Mouse (Mus musculus) C2C12 (cell line): ENCODE measurements at regions not wholly inside any gene's neighbourhood (a gene's known extent, or its start where the extent isn't known, plus 50 kb on each side); places are given as distances from the start of the nearest gene placed in this dataset.
A peak's percentile ranks its signal among the peaks of the same experiment; 100 is the strongest.

ENCODE experiments used
- H3K27me3 ChIP-seq: one replicate; pipeline ENCODE4 v1.6.1; 2011; ENCODE audit not compliant: control insufficient read depth, insufficient read depth, insufficient read length
- H3K36me3 ChIP-seq: one replicate; pipeline ENCODE4 v1.6.1; 2011; ENCODE audit not compliant: control insufficient read depth, insufficient read depth
- H3K4me3 ChIP-seq: one replicate; pipeline ENCODE4 v1.5.1; 2011; ENCODE audit warnings: mild to moderate bottlenecking, control low read depth; ENCODE audit not compliant: poor library complexity, insufficient read depth, severe bottlenecking
- H3K79me2 ChIP-seq: one replicate; pipeline ENCODE4 v1.6.1; 2011; ENCODE audit not compliant: control insufficient read depth, insufficient read depth
- H3K79me3 ChIP-seq: one replicate; pipeline ENCODE4 v1.6.1; 2011; ENCODE audit warnings: low read depth, control low read depth
- H3ac ChIP-seq: one replicate; pipeline ENCODE3; 2011; ENCODE audit warnings: low read depth; ENCODE audit not compliant: control insufficient read depth, insufficient read length
- CEBPB ChIP-seq: IDR thresholded peaks from one replicate; pipeline ENCODE4 v1.6.1; 2011; ENCODE audit warnings: low read depth, mild to moderate bottlenecking, control low read depth, moderate library complexity
- CTCF ChIP-seq: IDR thresholded peaks from one replicate; pipeline ENCODE4 v1.5.1; 2011; ENCODE audit not compliant: control insufficient read depth, insufficient read depth, insufficient read length
- FOSL1 ChIP-seq: IDR thresholded peaks from one replicate; pipeline ENCODE4 v1.8.0; 2011; ENCODE audit warnings: mild to moderate bottlenecking, low read length; ENCODE audit not compliant: poor library complexity, insufficient read depth, severe bottlenecking
- MAX ChIP-seq: IDR thresholded peaks from one replicate; pipeline ENCODE4 v1.6.1; 2011; ENCODE audit warnings: mild to moderate bottlenecking, control low read depth
- MYOD1 ChIP-seq: IDR thresholded peaks from one replicate; pipeline ENCODE4 v1.6.1; 2011; ENCODE audit warnings: low read depth; ENCODE audit not compliant: control insufficient read depth, insufficient read length
- MYOG ChIP-seq: IDR thresholded peaks from one replicate; pipeline ENCODE4 v1.6.1; 2011; ENCODE audit not compliant: control insufficient read depth, insufficient read length; ENCODE audit errors: extremely low read depth
- USF1 ChIP-seq: IDR thresholded peaks from one replicate; pipeline ENCODE4 v1.6.1; 2011; ENCODE audit warnings: low read depth, mild to moderate bottlenecking, control low read depth, moderate library complexity

GRCm38 (mm10) chrX:19235449-19235848 lies 245.7 kb downstream of the Tex13c3 start:
- Histone ChIP-seq H3ac (no peak overlapping the region), H3K79me2 (peaks cover 19% of the 10 kb centered on the region), H3K4me3 (peak overlapping the region; percentile 42), H3K36me3 (peaks cover 9% of the 10 kb centered on the region), H3K27me3 (no peaks in the 10 kb centered on the region), H3K79me3 (peaks cover 16% of the 10 kb centered on the region)
- no peak for TF ChIP-seq MYOD1

GRCm38 (mm10) chrX:19231823-19232222 lies 249.3 kb downstream of the Tex13c3 start:
- peaks cover 23% of the 10 kb centered on the region for H3K79me2 ChIP-seq
- H3ac ChIP-seq: no peak overlapping the region
- no peaks in the 10 kb centered on the region for H3K27me3 ChIP-seq
- peaks cover 21% of the 10 kb centered on the region for H3K79me3 ChIP-seq
- no peak overlapping the region for H3K4me3 ChIP-seq
- TF ChIP-seq CEBPB (no peak), USF1 (no peak), MYOG (no peak), FOSL1 (no peak), CTCF (no peak)
- H3K36me3 ChIP-seq: peaks cover 28% of the 10 kb centered on the region

GRCm38 (mm10) chrX:19223336-19223735 lies 257.8 kb downstream of the Tex13c3 start:
- Histone ChIP-seq H3K4me3 (no peak overlapping the region), H3K79me2 (no peaks in the 10 kb centered on the region), H3K79me3 (peaks cover 5% of the 10 kb centered on the region), H3K36me3 (peaks cover 5% of the 10 kb centered on the region), H3ac (no peak overlapping the region), H3K27me3 (no peaks in the 10 kb centered on the region)
- TF ChIP-seq CEBPB (no peak), USF1 (no peak), CTCF (no peak), MYOD1 (no peak), MAX (no peak), FOSL1 (no peak), MYOG (no peak)

- Histone ChIP-seq H3K4me3 (no peak overlapping the region), H3K79me3 (peaks cover 7% of the 10 kb centered on the region)
Observed at GRCm38 (mm10) chrX:19220785-19221496, 260.2 kb downstream of the Tex13c3 start.

GRCm38 (mm10) chrX:19219727-19220126 lies 261.4 kb downstream of the Tex13c3 start:
- Histone ChIP-seq H3K27me3 (no peaks in the 10 kb centered on the region), H3ac (no peak overlapping the region), H3K4me3 (no peak overlapping the region), H3K79me2 (no peaks in the 10 kb centered on the region), H3K79me3 (peaks cover 11% of the 10 kb centered on the region), H3K36me3 (no peaks in the 10 kb centered on the region)
- TF ChIP-seq CEBPB (no peak), CTCF (no peak), MAX (no peak), FOSL1 (no peak)

More at GRCm38 (mm10) chrX:19220785-19221496, 260.2 kb downstream of the Tex13c3 start:
- Histone ChIP-seq H3K36me3 (no peaks in the 10 kb centered on the region), H3K27me3 (no peaks in the 10 kb centered on the region), H3K79me2 (no peaks in the 10 kb centered on the region), H3ac (no peak overlapping the region)
- TF ChIP-seq MYOD1 (no peak), MAX (no peak), CTCF (no peak), USF1 (no peak), MYOG (no peak), CEBPB (no peak), FOSL1 (no peak)

GRCm38 (mm10) chrX:19219301-19219700 lies 261.8 kb downstream of the Tex13c3 start:
- TF ChIP-seq MYOD1 (no peak), MYOG (no peak), FOSL1 (no peak), USF1 (no peak), MAX (no peak), CTCF (no peak), CEBPB (no peak)
- H3K36me3 ChIP-seq: no peaks in the 10 kb centered on the region
- no peaks in the 10 kb centered on the region for H3K27me3 ChIP-seq
- no peak overlapping the region for H3ac ChIP-seq
- H3K4me3 ChIP-seq: no peak overlapping the region
- peaks cover 10% of the 10 kb centered on the region for H3K79me3 ChIP-seq
- H3K79me2 ChIP-seq: no peaks in the 10 kb centered on the region
